28 mouse cellular contexts compared by ENCODE assay signal in genomic region chrX:98051521-98052170, GRCm38 (mm10).
DNase-seq lines count a peak whose midpoint lies in the region; ATAC-seq and TF ChIP-seq lines count a peak whose summit lies in the region.
"Had no signal": no experiment of that assay in that cellular context is flagged by ENCODE, and none has a peak within 500 bp of the region (broad histone marks: within the 10 kb centered on the region; RNA-seq: fewer than 3 reads in every experiment).

No protein-coding gene starts in this region.

- H3K79me2 ChIP-seq in liver, adult 2 months (ENCODE audit: control insufficient read depth, insufficient read depth, low read length): no peaks in the 10 kb centered on the region

- no peak overlapping the region for H3K4me2 ChIP-seq in kidney, embryonic 15.5 days
- H3K4me2 ChIP-seq: embryonic facial prominence, embryonic 12.5 days; midbrain, embryonic 13.5 days; neural tube, embryonic 13.5 days had no signal

- no peak for TF ChIP-seq CTCF in liver, adult 2 months (IDR thresholded peaks at IDR 0.05; ENCODE audit: low read depth, low read length)

- H3K4me3 ChIP-seq in kidney, embryonic 15.5 days (replicated peaks): no peak overlapping the region
- no peak overlapping the region for H3K4me3 ChIP-seq in liver, adult 2 months (ENCODE audit: insufficient read depth, low read depth, low read length)
- H3K4me3 ChIP-seq: embryonic facial prominence, embryonic 12.5 days; hindbrain, embryonic 10.5 days; midbrain, embryonic 13.5 days; neural tube, embryonic 13.5 days had no signal

- H3K9me3 ChIP-seq in kidney, embryonic 15.5 days (replicated peaks): no peaks in the 10 kb centered on the region
- H3K9me3 ChIP-seq: embryonic facial prominence, embryonic 12.5 days; G1E; hindbrain, embryonic 10.5 days; midbrain, embryonic 13.5 days; neural tube, embryonic 13.5 days had no signal

- H3K27me3 ChIP-seq in kidney, embryonic 15.5 days: no peaks in the 10 kb centered on the region
- no peaks in the 10 kb centered on the region for H3K27me3 ChIP-seq in liver, adult 2 months (ENCODE audit: control insufficient read depth, insufficient read depth, low read length)
- H3K27me3 ChIP-seq: embryonic facial prominence, embryonic 12.5 days; midbrain, embryonic 13.5 days; neural tube, embryonic 13.5 days had no signal

- H3K36me3 ChIP-seq in kidney, embryonic 15.5 days: no peaks in the 10 kb centered on the region
- H3K36me3 ChIP-seq in liver, adult 2 months (ENCODE audit: control insufficient read depth, insufficient read depth, low read length): no peaks in the 10 kb centered on the region
- H3K36me3 ChIP-seq: embryonic facial prominence, embryonic 12.5 days; G1E; hindbrain, embryonic 10.5 days; midbrain, embryonic 13.5 days; neural tube, embryonic 13.5 days had no signal

- no peak overlapping the region for H3K27ac ChIP-seq in kidney, embryonic 15.5 days
- H3K27ac ChIP-seq in liver, adult 2 months (replicated peaks; ENCODE audit: insufficient read depth, low read depth, low read length): peak overlapping the region; percentile 82
- H3K27ac ChIP-seq: embryonic facial prominence, embryonic 12.5 days; hindbrain, embryonic 10.5 days; liver, embryonic 14.5 days; macrophage; midbrain, embryonic 13.5 days; neural tube, embryonic 13.5 days had no signal

- no peaks in the 10 kb centered on the region for H3K4me1 ChIP-seq in kidney, embryonic 15.5 days
- H3K4me1 ChIP-seq in liver, adult 2 months (ENCODE audit: control insufficient read depth, insufficient read depth, low read length): no peaks in the 10 kb centered on the region; the same call in 1 of the 2 replicates
- H3K4me1 ChIP-seq: embryonic facial prominence, embryonic 12.5 days; hindbrain, embryonic 10.5 days; midbrain, embryonic 13.5 days; neural tube, embryonic 13.5 days had no signal

- DNase-seq in adrenal gland, postnatal 10 days: peak; percentile 1
- no peak for DNase-seq in adrenal gland, postnatal 4 days (ENCODE audit: low spot score in 2 of 2)
- peak; percentile 69 for DNase-seq in kidney, adult 11 months
- DNase-seq in liver, adult 2 months (ENCODE audit: extremely low read depth, low read depth, low spot score): peak; percentile 92
- no peak for DNase-seq in liver
- DNase-seq in yolk sac, embryonic 10.5 days (ENCODE audit: low spot score): peak; percentile 1
- DNase-seq in urinary bladder, postnatal 14 days (ENCODE audit: low spot score): no peak
- DNase-seq: cerebellum, adult 11 months; cerebellum, adult 9-10 months; embryo, embryonic 11 days; gastrocnemius, postnatal 14 days; heart, postnatal 14 days; layer of hippocampus, postnatal 36 days; left cerebral cortex, postnatal 4 days; lung, adult 2 months; lung, postnatal 10 days; right cerebral cortex, postnatal 4 days; thymus, postnatal 4 days had no signal

- no peak overlapping the region for H3K9ac ChIP-seq in kidney, embryonic 15.5 days
- H3K9ac ChIP-seq in liver, adult 2 months (ENCODE audit: low read depth, low read length): no peak overlapping the region
- H3K9ac ChIP-seq: embryonic facial prominence, embryonic 12.5 days; liver, embryonic 14.5 days; midbrain, embryonic 13.5 days; neural tube, embryonic 13.5 days had no signal

- WGBS in kidney, embryonic 15.5 days: 44% methylated on average over 2 of the region's 2 CpGs
- 3% methylated on average over 2 of the region's 2 CpGs for WGBS in liver, adult 2 months

- no peak for ATAC-seq in kidney, embryonic 15.5 days (replicated peaks; ENCODE audit: low FRiP score)
- ATAC-seq: forebrain, embryonic 16.5 days; hindbrain, embryonic 16.5 days; midbrain, embryonic 13.5 days had no signal

- no peak for TF ChIP-seq POLR2A in liver, adult 2 months (IDR thresholded peaks at IDR 0.05; ENCODE audit: extremely low read depth, insufficient read depth, low read length)

Comparison
In these comparisons a context has a peak if more than half of its experiments do, and no peak if none do; other contexts are left out.
1. DNase-seq: peak in adrenal gland, postnatal 10 days (single experiment), kidney, adult 11 months (single experiment), liver, adult 2 months (single experiment) and yolk sac, embryonic 10.5 days (single experiment); none in adrenal gland, postnatal 4 days (0 of 2), liver (single experiment) and urinary bladder, postnatal 14 days (single experiment).